Mouse (Mus musculus): Measurements from ENCODE around the gene Hoxa11.

Gene Hoxa11

DNA sequence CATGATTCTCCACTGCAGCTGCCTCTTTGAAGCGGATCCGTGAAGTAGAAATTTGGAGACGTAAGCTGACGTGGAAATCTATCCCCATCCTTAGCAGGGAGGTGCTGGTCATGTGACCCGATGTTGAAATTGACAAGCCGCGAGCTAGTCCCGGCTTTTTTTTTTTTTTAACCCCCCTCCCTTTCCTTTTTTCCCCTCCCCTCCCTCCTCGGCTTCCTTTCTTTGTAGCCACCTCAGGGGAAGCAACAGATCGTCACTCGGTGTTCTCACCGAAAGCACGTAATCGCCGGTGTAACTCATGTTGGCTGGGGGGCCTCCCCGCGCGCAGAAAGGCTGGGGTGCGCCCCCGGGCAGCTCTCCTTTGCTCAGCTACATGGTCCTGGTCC is at the start of gene Hoxa11:
Gene Hoxa11 (minus strand): TSS at position 54 of the 386 bp plus-strand sequence.
- in situ Hi-C loops (cut with MboI, MseI), result no loop called here

DNA sequence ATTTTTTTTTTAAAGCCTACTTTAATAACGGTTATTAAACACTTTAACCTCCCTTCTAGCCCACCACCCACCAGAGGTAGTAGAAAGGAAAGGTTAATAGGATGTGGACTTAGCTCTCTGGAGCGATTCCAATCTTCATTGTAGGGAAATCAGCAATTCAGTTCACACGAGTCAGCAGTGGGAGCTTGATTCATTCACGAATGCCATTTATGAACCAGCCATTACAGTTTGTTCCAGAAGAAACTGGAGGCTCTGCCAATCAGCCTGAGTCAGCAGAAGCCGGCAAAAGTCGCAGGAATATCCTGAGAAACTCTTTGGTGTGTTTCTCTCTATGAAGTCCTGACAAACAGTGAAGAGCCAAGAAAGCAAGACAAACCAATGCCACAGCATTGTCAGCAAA is 49.0 kb upstream of the Hoxa11 start:
- in situ Hi-C loops (cut with MboI, MseI), result no loop called here

GRCm38 (mm10) chr6:52292328-52292727 is 46.7 kb upstream of the Hoxa11 start:
- in situ Hi-C loops (cut with MboI, MseI), result no loop called here

- in situ Hi-C loops (cut with MboI, MseI), result no loop called here
Observed at GRCm38 (mm10) chr6:52291021-52291860, 45.6 kb upstream of the Hoxa11 start.

- in situ Hi-C loops (cut with MboI, MseI), result no loop called here
Observed at GRCm38 (mm10) chr6:52290186-52290585, 44.6 kb upstream of the Hoxa11 start.

DNA sequence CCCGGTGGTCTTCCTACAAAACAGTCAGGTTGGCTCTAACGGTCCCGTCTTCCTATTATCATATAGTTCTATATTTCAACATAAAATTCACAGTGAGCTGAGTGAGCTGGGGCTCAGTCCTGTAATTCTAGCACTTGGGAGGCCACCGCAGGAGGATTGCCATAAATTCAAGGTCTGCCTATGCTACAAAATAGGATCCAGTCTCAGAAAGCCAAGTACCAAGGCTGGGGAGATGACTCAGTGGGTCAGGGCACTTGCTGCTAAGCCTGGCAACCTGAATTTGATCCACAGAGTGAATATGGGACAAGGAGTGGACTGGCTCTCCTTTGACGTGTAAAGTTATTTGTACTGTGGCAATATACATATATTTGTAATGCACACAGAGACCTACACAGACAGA is 38.3 kb upstream of the Hoxa11 start:
- in situ Hi-C loops (cut with MboI, MseI), result no loop called here

DNA sequence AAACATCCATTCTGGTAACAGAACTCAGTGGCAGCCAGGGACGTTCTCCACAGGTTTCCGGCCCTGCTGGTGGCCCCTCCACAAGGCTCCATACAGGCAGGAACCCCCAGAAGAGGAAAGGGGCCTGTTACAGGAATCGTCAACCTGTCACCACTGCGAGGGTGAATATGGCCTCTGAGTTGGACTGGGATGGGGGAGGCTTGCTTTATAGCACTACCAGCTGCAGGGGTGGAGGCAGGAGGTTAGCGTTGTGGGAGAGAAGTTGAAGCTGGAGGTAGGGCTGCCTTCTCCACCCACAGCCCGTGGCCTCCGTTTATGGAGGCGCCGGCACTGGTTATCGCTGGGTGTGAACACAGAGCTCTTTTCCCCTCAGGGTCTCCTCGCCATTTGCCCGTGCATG is 35.5 kb upstream of the Hoxa11 start:
- in situ Hi-C loops (cut with MboI, MseI), result no loop called here

- in situ Hi-C loops (cut with MboI, MseI), result no loop called here
Observed at GRCm38 (mm10) chr6:52276920-52277319, 31.3 kb upstream of the Hoxa11 start.

DNA sequence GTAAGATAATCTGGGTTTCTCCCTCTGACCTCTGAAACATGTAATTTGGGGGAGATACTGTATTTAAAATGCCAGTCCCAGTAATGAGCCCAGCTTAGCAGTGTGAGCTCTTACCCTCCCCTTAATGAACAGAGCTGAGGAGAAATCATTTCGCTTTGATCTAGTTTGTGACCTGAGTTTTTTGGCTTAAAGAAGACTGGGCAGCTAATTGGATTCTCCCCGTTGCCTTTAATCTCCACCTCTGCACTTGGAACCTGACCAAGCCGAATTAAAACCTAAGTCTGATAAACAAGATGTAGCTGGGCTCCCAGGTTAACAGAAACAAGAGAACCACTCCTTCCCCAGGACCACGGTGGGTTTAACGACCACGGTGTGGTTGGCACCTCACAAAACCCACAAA is 30.8 kb upstream of the Hoxa11 start:
- in situ Hi-C loops (cut with MboI, MseI), result no loop called here

- in situ Hi-C loops (cut with MboI, MseI), result no loop called here
Observed at GRCm38 (mm10) chr6:52275563-52276280, 30.1 kb upstream of the Hoxa11 start.

GRCm38 (mm10) chr6:52274576-52274975 is 29.0 kb upstream of the Hoxa11 start:
- in situ Hi-C loops (cut with MboI, MseI), result loop anchor here (25.0 kb wide), 2 partner anchors 313 to 563 kb away; no protein-coding TSS in a partner anchor

DNA sequence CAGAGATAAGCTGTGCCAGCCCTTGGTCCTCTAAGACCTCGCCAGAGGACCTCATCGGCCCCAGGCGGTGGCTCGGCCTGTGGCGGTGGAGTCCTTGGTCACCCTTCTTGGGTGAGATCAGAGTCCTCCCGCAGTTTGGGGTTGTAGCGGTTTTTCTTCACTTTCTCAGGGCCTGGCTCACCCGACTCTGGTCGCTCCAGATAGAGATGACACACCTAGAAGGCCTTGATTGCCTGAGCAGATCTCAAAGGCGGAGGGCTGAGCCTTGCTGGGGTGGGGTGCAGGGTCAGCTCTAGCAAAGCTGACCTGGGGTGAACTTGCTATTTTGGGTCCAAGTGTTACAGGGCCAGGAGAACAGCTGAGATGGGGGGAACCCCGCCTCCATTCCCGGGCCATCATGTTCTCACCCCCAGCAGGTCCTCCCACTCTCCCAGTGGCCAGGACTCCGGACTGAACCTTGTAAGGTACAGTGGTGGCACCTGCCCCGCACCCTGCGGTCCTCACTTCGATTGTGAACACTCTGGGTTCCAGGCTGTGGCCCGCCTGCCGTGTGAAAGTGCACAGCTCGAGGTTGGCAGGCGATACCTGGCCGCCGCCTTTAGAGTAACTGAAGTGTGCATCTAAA is 28.2 kb upstream of the Hoxa11 start:
- in situ Hi-C loops (cut with MboI, MseI), result loop anchor here (25.0 kb wide), 2 partner anchors 314 to 564 kb away; no protein-coding TSS in a partner anchor

DNA sequence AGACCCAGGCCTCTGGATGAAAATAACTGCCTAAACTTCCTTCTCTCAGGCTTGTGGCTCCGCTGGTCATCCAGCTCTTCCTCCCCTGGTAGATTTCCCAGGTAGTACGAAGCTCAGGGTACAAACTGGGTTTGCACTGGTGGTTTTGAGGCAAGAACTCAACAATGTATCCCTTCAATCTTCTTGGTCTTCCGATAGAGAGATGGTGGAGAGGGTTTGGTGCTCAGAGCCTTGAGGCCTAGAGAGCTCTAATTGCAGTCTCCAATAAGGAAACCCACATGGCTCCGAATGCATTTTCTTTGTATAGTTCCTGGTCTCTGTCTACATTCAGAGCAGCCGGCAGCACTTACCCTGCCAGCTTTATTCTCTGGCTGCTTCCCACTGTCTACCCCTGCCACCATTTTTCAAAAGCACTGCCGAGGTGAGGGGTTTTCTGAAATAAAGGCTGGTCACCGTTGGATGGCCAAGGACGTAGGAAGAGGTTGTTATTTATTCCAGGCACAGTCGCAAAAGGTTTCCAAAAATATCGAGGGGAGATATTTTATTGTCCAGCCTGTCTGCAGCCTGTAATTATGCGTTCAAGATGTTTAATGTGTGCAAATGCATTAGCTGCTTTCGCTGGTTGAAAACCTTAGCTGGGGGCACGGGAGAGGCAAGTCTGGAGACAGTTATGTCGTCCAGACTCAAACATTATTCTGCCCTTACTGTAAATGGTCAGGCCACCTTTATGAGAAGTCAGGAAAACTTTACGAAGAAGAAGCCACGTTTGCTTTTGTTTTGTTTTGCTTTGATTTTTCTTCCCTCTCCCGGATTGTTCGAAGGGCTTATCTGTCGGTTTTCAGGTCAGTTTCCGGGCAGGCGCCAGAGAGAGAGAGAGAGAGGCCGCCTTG is 27.4 kb upstream of the Hoxa11 start:
- in situ Hi-C loops (cut with MboI, MseI), result loop anchor here (25.0 kb wide), 2 partner anchors 314 to 564 kb away; no protein-coding TSS in a partner anchor

DNA sequence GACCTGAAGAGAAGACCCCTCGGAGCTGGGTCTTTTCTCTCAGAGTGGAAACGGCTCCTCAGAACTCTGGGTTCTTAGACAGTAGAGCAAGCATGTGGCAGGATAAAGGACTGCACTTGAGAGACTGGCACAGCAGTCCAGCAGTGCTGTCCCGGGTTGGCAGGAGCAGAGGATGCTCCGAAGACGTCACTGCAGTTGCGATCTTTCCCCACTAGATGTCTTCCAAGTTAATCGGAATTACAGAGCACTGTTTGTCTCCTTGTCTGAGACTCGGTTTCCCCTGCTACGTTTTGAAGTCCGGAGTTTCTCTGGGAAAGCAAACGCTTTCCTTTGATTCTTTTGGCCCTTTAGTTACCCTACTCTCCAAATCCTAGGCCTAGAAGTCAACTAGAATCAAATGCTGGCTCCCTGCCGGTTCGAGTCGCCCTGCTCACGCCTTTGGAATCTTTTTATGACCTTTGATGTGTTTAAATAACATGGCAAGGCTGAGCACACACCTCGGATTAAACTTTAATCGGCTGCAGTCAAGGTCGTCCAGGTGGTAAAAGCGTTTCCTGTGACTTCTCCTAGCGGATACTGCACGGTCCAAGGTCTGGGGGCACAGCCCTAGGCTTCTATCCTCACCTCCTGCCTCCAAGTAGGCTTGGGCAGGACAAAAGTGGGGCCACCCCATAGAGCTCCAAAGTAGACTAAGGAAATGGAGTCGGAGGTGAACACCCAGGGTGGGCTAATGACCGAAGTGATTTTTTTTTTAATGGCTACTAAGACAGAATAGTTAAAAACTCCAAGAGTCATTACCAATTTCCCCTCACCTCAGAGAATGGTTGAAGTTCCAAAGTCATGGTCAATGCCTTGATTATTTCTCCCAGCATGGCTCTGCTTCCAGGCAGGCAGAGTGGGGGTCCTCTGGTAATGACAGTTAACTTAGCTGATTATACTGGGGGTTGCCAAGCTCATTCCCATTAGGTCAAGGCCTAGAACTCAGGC is 25.2 kb upstream of the Hoxa11 start:
- in situ Hi-C loops (cut with MboI, MseI), result loop anchor here (25.0 kb wide), 2 partner anchors 317 to 567 kb away; no protein-coding TSS in a partner anchor

GRCm38 (mm10) chr6:52268756-52269155 is 23.1 kb upstream of the Hoxa11 start:
- in situ Hi-C loops (cut with MboI, MseI), result loop anchor here (10.0 to 25.0 kb wide), 3 partner anchors 319 to 656 kb away; no protein-coding TSS in a partner anchor

DNA sequence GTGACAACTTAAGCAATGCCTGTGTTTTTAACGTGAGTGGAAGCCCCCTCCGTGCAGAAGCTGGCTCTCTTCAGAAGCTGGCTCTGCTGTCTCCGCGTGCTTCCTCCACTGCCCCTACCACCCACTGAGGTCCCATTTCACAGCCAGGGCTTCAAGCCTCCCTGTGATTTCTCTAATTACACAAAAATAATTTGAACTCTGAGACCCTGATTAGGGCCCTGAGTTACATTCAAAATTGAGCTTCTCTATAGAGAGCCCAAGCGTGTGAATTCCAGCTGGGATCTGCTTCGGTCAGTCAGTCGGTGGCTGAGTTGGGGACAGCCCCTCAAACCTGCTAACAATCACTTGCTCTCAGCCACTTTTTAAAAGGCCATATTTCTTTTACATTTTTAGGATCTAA is 22.7 kb upstream of the Hoxa11 start:
- in situ Hi-C loops (cut with MboI, MseI), result loop anchor here (10.0 to 25.0 kb wide), 3 partner anchors 319 to 656 kb away; no protein-coding TSS in a partner anchor

GRCm38 (mm10) chr6:52267691-52268090 is 22.1 kb upstream of the Hoxa11 start:
- in situ Hi-C loops (cut with MboI, MseI), result loop anchor here (10.0 to 25.0 kb wide), 3 partner anchors 320 to 657 kb away; no protein-coding TSS in a partner anchor

- in situ Hi-C loops (cut with MboI, MseI), result loop anchor here (10.0 to 25.0 kb wide), 3 partner anchors 320 to 658 kb away; no protein-coding TSS in a partner anchor
Observed at GRCm38 (mm10) chr6:52267221-52267620, 21.6 kb upstream of the Hoxa11 start.

- in situ Hi-C loops (cut with MboI, MseI), result loop anchor here (10.0 to 25.0 kb wide), 3 partner anchors 321 to 658 kb away; no protein-coding TSS in a partner anchor
Observed at GRCm38 (mm10) chr6:52266666-52266985, 21.0 kb upstream of the Hoxa11 start.
